Mouse (Mus musculus) frontal cortex, postnatal 10 days (tissue): ENCODE results near the gene Gm8909.
A peak's percentile ranks its signal among the peaks of the same experiment; 100 is the strongest.
"Not testable (repeated sequence)": the region's sequence is repeated elsewhere in the genome, so short reads cannot be mapped to it uniquely, and the experiment has no call there.

Source experiments
- DNase-seq, 2 experiments: peaks; one replicate each; pipeline ENCODE4 v3.0.0; 2022; ENCODE audit warnings: low spot score in 2 of 2, mixed read lengths in 1 of 2

Gm8909 gene

DNA sequence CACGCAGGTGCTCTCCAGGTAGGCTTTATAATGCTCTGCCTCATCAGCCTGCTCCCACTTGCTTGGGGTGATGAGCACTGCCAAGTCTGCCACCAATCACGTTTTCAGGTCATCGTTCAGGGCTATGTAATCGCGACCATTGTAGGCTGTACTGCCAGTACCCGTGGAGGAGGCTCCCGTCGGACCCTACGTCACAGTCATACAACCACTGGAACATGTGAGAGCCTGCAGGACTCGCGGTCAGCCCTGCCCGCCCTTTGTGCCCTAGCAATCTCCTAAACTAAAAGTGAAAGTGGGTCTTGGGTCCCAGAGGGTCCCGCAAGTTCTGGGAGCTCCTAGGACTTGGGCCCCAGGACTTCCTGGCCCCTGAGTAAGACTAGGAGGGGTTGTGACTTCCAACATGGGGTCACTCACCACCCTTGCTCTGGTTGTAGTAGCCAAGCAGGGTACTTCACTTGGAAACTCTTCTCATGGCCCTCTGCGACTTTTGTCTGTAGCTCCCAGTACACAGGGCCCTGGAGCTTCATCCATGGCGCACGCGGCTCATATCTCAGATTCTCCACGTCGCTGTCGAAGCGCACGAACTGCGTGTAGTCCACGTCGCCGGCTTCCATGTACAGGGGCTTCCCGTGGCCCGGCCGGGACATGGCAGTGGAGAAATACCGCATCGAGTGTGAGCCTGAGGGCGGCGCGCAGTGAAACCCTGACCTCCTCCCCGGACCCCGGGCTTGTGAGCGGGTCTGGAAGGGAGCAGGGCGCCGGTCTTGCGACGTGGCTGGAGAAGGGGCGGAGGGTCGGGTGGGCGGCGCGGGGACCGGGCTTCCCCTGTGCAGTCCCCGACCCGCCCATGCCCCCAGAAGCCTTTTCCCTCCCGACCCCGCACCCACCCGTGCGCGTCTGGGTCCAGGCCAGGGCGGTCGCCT lies 6.9 kb downstream of the Gm8909 start:
- no peak for DNase-seq

DNA sequence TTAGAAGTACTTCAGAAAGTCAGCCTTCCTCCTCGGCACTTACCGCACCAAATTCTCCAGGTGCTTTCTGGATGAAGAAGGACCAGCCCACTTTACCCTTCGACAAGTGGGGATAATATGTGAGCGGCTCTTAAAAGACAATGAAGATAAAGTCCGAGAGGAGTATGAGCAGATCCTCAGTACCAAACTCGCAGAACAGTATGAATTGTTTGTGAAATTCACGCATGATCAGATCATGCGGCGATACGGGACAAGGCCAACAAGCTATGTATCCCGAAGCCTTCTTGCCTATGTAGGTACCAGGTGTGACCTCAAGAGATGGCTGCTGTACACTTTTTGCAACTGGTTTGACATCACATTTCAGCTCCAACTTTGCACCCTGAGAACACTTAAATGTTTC lies 10.1 kb downstream of the Gm8909 start:
- DNase-seq = not testable (repeated sequence)

DNA sequence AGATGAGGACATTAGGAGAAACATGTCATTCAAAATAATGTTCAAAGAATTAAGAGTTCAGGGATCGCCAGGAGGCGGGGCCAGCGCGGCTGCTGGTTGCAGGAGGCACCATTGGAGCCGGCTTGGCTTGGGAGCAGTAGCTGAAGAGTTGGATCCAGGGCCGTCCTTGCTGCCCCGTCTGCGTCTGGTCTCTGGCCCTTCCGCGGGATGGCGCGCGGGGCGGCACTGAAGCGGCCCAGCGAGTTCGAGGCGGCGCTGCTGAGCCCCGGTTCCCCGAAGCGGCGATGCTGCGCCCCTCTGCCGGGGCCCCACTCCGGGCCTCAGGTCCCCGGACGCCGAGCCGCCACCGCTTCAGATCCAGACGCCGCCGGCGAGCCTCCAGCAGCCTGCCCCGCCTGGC lies 10.6 kb downstream of the Gm8909 start:
- DNase-seq = not testable (repeated sequence)

DNA sequence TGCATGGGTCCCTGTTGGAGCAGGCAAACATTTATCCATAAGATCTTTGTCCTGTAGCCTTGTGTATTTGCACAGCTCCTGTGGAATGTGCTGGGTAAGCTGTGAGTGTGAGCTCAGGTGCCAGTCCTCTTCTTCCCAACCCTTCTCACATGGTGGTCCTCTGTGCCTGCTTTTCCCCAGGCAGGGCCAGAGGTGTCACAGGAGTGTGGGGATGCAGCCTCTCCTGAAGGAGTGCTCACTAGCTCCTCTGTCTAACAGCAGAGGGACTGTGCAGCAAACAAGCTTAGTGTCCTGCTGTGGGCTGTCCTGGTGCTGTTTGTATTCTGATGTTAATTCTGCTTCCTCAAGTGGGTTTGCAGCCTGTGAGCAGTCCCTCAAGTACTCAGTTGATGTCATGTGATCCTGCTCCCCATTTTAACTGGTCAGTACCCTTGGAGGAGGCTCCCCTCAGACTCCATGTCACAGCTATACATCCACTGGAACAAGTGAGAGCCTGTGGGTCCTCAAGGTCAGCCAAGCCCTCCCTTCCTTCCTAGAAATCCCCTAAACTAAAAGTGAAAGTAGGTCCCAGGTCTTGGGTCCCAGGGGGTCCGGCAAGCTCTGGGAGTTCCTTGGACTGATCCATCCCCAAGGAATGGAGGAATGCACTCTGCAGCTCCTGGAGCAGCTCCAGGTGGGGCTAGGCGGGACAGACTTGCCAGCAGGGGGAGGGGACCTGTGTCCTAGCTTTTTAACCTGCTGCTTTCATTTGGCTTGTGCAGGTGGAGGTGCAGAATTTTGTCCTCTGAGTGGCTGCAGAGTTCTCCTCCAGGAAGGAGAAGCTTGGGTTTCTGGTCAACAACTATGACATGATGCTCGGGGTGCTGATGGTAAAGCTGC lies 13.8 kb downstream of the Gm8909 start:
- no peak for DNase-seq

DNA sequence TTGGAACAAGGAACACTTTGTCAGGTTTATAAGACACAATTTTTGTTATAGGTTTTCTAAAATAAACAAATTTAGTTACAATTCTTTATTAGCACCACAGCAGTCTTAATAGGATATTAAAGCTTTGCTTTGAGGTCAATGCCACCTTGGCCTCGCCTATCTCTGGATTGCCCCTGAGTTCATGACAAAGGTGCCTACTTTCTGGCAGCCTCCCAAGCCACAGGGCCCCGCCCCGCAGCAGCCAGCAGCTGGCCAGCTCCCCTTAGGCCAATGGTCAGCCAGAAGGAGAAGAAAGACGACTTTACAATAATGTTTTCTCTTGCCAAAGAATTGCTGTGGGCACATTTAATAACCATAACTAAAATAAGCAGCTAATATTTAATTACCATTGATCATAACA lies 17.1 kb downstream of the Gm8909 start:
- not testable (repeated sequence) for DNase-seq

DNA sequence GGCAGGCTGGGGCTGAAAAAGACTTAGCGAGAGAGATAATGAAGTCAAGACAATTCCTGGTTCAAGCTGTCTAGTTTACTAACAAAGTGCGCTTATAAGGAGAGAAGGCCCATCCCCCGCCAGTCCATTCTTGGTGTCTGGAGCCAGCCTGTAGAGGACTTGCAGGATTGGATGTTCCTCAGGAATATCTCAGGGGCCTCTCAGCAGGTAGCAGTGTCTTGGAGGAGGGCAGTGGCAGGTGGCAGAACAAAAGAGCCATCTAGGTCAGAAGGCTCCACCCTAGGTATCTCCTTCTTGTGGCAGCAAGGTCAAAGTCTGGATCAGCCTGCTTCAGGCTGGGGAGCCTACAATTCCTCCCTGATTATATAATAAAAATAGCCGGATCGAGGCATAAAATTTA lies 19.9 kb downstream of the Gm8909 start:
- DNase-seq = not testable (repeated sequence)

DNA sequence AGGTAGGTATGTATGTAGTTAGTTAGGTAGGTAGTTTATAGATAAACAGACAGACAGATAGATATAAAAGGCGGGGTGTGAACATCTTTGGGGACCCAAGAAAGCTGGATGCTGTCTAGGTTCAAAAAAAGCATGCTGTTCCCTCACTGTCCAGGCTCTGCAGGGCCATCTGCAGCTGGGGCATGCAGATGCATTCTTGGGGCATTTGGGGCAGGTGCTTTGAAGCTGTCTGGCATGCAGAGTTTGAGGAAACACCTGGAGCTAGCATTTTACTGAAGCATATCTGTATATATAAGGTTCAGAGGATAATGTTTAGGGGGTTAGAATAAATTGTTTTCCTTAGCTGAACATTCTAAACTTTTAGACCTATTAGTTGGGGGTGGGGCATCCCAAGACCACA lies 21.4 kb downstream of the Gm8909 start:
- DNase-seq = not testable (repeated sequence)

DNA sequence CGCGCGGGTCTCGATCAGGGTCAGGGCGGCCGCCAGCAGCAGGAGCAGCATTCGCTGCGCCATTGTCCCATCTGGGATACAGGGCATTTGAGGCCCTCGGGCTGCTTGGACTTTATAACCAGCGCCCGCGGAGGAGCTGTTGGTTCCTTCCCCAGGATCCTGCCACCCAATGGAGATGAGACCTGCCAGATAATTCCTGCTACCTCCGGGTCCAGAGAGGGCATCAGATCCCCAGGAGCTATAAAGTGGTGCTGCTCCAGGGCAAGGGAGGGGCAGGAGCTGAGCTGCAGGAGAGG lies 22.5 kb downstream of the Gm8909 start:
- not testable (repeated sequence) for DNase-seq

DNA sequence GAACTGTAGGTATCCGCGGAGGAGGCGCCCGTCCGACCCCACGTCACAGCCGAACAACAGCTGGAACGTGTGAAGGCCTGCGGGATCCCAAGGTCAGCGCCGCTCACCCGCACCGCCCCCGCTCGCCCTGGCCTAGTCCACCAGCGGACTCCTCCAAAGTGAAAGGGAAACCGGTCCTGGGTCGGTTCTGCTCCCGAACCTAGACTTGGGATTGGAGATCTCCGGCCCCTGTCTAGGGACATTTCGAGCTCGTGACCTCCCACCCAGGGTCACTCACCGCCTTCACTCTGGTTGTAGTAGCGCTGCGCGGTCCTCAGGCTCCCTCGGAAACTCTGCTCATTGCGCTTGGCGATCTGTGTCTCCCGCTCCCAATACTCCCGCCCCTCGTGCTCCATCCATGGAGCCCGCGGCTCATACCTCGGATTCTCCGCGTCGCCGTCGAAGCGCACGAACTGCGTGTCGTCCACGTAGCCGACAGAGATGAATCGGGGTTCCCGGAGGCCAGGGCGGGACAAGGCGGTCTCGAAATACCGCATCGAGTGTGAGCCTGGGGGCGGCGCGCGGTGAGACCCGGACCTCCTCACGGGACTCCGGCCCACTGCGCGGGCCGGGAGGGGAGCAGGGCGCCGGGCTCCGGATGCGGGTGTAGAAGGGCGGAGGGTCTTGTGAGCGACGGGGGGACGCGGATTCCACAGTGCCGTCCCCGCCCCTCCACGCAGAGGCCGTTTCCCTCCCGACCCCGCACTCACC lies 23.1 kb downstream of the Gm8909 start:
- no peak for DNase-seq

DNA sequence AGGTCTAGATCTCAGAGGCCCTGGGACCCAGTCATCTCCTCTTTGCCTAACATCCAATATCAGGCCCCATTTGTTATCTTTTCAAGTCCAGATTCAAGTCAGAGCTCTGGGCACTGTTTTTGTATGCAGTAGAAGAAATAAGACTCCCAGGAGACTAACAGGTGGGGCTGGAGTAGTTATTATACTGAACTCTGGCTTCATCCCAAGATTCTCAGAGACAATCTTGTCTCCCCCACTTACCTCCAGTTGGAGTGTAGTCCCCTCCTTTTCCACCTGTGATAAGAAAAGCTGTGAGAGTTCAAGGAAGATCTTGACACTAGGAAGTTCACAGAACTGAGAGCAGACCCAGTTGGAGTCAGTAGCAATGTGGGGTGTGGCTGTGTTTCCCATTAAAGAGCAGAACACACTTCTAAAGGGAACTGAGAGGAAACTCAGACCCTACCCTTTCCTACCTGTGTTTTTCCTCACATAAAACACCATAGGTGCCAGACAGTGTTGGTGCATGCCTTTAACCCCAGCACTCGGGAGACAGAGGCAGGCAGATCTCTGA lies 32.0 kb downstream of the Gm8909 start:
- not testable (repeated sequence) for DNase-seq

DNA sequence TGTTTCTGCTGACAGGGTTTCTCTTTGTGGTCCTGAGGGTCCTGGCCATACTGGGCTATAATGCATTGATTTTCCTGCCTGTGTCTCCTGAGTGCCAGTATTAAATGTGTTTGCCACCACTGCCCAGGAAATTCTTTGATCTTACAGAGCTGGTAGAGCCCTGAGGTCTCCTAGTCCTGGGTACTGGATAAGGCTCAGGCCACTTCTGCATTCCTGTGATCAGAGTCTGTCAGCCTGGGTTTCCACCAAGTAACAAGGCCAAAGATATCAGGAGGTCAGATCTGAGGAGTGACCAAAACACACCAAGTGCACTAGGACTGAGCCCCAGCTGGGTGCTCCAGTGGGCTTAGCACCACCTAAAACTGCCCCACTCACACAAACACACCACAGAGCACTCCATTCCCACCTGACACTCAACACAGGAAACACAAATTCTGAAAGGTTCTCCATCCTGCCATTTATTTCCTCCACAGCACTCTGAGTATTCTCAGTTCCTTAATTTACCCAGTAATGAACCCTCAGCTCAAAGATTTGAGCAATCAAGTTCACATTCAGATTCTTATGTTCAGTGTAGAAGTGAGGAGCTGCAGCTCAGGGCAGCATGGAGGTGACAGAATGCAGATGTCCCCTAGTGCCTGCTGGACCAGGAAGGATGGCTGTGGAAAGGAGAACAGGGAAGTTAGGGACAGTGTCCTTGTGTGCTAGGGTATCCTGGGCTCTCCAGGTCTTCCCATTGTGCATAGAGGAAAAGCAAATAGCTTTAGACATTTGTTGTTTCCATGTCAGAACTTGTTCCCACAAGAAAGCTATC lies 32.7 kb downstream of the Gm8909 start:
- not testable (repeated sequence) for DNase-seq

DNA sequence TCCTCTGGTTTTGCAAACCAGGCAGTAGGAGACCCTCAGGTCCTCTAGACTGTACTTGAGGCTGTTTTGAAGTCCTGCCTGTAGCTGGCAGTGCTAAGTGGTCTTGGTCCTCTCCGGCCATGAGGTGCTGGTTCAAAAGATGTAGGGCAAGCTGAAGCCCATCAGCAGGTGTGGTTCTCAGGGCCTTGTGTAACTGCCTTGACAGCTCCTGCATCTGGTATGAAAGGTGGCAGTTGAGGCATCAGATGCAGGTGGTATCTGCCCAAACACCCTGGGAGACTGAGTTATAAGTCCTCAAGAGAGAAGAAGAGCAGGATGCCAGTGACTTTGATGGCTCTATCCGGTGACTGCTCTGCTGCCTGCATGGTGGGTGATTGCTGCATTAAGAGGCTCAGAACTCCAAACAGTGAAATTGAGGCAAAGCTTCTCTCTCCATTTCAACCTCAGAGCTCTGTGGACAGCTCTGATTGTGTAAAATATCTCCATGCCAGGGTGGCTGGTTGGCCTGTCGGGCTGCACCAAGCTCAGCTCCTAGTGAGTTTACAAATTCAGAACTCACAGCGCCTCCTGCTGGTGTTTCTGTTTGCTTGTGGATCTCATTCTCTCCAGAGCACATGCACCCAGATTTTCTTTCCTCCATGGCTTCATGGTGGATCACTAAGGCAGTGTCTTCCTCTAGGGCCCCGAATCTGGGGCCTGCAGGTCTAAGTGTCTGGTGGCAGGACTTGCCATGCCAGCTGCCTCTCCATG lies 36.6 kb downstream of the Gm8909 start:
- DNase-seq = no peak

DNA sequence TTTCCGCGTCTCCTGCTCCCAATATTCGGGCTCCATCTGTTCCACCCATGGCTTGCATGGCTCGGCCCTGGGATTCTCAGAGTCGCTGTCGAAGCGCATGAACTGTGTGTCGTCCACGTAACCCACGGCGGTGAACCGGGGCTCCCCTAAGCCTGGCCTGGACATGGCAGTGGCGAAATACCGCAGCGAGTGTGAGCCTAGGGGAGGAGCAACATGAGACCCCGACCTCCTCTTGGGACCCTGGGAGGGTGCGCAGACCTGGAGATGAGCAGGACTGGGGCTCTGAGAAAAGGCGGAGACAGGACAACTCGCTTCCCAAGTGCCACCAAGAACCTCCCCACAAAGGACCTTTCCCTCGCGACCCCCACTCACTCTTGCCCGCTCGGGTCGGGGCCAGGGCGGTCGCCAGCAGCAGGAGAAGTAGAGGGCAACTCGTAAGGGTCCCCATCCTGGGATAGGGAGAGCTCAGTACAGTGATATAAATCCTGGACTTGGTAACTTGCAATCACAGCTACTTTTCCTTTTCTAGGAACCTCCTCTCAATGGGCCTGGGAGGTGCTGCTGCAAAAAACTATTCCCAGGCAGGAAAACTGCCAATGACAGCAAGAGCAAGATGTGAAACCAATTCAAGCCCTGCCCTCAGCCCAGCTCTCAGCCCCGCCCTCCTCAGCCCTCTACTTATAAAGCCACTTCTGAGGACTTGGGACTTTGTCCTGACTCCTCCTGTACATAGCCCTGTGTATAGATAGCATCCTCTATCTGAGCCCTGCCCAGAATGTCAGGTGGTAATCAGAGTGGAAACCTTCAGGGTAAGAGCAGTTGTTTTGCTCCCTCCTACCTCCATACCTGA lies 39.1 kb downstream of the Gm8909 start, which contains the start of gene Gm7030:
TSS of gene Gm7030 (minus strand) at position 458 of the 850 bp plus-strand sequence.
- not testable (repeated sequence) for DNase-seq

DNA sequence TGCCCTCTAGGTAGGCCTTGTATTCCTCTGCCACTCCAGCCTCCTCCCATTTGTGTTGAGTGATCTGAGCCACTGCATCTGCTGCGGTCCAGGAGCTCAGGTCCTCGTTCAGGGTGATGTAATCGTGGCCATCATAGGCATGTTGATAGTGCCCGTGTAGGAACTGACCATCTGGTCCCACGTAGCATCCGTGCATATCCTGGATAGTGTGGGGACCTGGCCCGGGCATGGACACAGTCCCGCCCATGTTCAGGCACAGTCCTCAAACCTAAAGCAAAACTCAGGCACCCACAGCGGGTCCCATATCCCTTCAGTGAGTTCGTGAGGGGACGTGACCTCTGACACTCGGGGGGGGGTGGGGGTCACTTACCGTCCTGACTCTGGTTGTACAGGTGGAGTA lies 39.8 kb downstream of the Gm8909 start:
- DNase-seq = not testable (repeated sequence)

DNA sequence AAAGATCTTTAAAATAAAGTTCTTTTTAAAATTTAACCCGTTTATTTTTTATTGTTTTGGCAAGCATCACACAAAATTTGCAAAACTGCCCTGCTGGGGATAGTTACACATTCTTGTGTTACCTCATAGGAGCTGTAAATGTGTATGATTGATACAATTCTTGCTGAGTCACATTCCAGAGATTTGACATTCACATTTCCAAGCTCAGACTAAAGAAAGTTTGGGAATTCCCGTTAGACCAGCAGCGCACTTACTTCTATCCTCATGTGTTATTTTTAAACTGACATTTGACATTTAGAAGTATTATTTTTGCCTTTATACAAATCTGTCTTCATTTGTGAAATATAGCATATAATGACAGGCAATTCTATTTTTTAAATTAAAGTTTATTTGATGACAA lies 44.2 kb downstream of the Gm8909 start:
- not testable (repeated sequence) for DNase-seq

DNA sequence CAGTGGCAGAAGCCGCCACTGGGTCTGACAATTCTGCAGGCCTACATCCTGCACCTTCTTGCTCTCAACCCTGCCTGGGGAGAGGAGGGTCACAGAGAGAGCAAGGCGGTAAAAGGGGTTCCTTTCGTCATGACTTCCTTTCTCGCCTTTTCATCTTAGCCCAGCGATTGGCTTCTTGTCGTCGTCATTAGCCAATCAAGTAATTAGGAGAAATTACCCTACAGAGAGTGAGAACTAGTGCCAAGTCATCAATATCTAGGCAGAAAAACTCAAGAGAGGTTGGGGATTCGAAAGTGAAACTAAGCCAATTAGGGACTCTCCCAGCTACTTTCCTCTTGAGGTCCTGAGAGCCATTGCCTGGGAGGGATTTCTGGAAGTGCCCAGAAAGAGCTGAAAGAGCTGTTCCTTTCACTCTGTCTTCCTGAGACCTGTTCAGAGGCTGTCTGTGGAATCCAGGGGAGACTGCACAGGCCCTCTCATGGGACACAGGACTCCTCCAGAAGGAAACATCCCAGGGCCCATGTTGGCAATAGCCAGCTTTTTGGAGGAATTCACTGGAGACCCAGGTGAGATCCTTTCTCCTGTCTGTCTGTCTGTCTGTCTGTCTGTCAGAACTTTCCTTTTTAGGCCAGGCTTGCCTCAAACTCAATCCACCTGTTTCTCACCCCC lies 46.9 kb downstream of the Gm8909 start, which contains the start of gene Gm19684:
TSS of gene Gm19684 (plus strand) at position 327 of the 669 bp plus-strand sequence.
- DNase-seq = peak in 1 of 2 experiments; percentile 13

DNA sequence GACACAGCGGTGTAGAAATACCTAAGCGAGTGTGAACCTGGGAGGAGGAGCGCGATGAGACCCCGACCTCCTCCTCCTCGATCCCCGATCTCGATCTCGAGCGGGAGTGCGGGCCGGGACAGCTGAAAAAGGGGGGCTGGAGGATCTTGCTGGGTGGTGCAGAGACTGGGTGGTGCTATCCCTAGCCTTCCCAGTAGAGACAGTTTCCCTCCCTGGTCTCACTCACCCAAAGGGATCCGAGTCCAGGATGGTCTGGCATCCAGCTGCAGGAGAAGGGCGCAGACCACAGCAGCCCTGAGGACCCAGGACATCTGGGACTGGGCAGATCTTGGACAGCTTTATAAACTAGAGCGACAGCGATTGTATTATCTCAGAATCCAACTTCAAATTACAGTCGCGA lies 47.5 kb downstream of the Gm8909 start:
- DNase-seq = not testable (repeated sequence)

DNA sequence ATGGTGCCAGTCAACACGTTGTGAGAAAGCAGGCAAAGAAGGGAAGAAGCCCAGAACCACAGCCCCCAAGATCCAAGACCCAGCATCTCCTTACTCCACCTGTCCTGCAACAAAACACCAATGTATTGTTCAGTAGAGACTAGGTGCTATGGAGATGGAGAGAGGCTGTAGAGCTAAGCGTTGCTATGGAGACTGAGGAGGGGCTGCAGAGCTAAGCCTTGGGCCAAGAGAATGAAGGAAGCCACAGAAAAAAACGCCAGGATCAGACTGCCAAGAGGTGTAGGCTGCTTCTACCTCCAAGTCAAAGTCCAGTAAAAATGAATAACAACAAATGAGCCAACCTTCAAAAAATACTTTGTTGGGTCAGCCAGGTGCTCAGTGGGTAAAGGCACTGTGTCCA lies 51.8 kb downstream of the Gm8909 start:
- DNase-seq = not testable (repeated sequence)
